Mouse (Mus musculus) hindbrain, postnatal 0 days (tissue): ENCODE data around the gene Flii. TPM values are rescaled to one million over a fixed set of nuclear protein-coding genes. Genes with fewer than 3 reads are reported as not detected.

ENCODE experiments used
- ATAC-seq: fragments of 200-750 bp; cut with Nextera tagmentation; 2 replicates; pipeline ENCODE4 v1.8.0; 2017; ENCODE audit warnings: mild to moderate bottlenecking, moderate TSS enrichment, moderate library complexity
- DNase-seq: peaks from one replicate; pipeline ENCODE4 v3.0.0-alpha.2; 2015; ENCODE audit warnings: low spot score
- H3K27ac ChIP-seq: fragments of 300-500 bp; sonication (generic); 2 replicates; pipeline ENCODE4 v1.5.1; 2014; ENCODE audit warnings: mild to moderate bottlenecking
- H3K27me3 ChIP-seq: fragments of 300-500 bp; sonication (generic); 2 replicates; pipeline ENCODE4 v1.6.1; 2014; ENCODE audit warnings: low read length, mixed read lengths; ENCODE audit not compliant: insufficient read depth
- H3K36me3 ChIP-seq: fragments of 300-500 bp; sonication (generic); 2 replicates; pipeline ENCODE4 v1.6.1; 2014; ENCODE audit warnings: low read length, mixed read lengths; ENCODE audit not compliant: insufficient read depth
- H3K4me1 ChIP-seq: fragments of 300-500 bp; sonication (generic); 2 replicates; pipeline ENCODE4 v1.6.1; 2014; ENCODE audit warnings: antibody characterized with exemption, low read length, mixed read lengths; ENCODE audit not compliant: insufficient read depth
- H3K4me2 ChIP-seq: fragments of 300-500 bp; sonication (generic); 2 replicates; pipeline ENCODE4 v1.6.1; 2014; ENCODE audit warnings: low read depth, mild to moderate bottlenecking, low read length, moderate library complexity, mixed read lengths
- H3K4me3 ChIP-seq: fragments of 300-500 bp; sonication (generic); 2 replicates; pipeline ENCODE4 v1.5.1; 2014; ENCODE audit warnings: low read length
- H3K9ac ChIP-seq: fragments of 300-500 bp; sonication (generic); replicated peaks from 2 replicates; pipeline ENCODE4 v1.6.1; 2014; ENCODE audit warnings: mild to moderate bottlenecking, low read length, moderate library complexity, mixed read lengths
- H3K9me3 ChIP-seq: fragments of 300-500 bp; sonication (generic); 2 replicates; pipeline ENCODE4 v1.6.1; 2016; ENCODE audit warnings: low read length, mixed read lengths
- CTCF ChIP-seq: IDR thresholded peaks from 2 replicates; pipeline ENCODE4 v1.5.1; 2016; ENCODE audit warnings: antibody characterized with exemption, control low read depth, low read depth
- WGBS: fragments of 180-500 bp; shearing (Covaris S2); extraction: QIAGEN DNeasy Blood & Tissue Kit; methylation state at CpG from one replicate; pipeline ENCODE4 v1.1.7; 2014; 5-methylcytosine and 5-hydroxymethylcytosine counted together
- polyA plus RNA-seq: library from polyadenylated mRNA; unstranded; fragments of >200 nt; fragmentation: Nextera tagmentation; extraction: Ambion mirVana; gene quantifications from 2 replicates; pipeline ENCODE4 v1.2.1, GENCODE M21; 2015
- total RNA-seq: library from RNA; depleted of rRNA; stranded (reverse); fragments of >200 nt; gene quantifications from 2 replicates; pipeline ENCODE4 v1.2.3, GENCODE M21; 2014

Flii gene
- total and polyA plus RNA-seq, 2 experiments from 2014 or later: 39.9 to 112 TPM

DNA sequence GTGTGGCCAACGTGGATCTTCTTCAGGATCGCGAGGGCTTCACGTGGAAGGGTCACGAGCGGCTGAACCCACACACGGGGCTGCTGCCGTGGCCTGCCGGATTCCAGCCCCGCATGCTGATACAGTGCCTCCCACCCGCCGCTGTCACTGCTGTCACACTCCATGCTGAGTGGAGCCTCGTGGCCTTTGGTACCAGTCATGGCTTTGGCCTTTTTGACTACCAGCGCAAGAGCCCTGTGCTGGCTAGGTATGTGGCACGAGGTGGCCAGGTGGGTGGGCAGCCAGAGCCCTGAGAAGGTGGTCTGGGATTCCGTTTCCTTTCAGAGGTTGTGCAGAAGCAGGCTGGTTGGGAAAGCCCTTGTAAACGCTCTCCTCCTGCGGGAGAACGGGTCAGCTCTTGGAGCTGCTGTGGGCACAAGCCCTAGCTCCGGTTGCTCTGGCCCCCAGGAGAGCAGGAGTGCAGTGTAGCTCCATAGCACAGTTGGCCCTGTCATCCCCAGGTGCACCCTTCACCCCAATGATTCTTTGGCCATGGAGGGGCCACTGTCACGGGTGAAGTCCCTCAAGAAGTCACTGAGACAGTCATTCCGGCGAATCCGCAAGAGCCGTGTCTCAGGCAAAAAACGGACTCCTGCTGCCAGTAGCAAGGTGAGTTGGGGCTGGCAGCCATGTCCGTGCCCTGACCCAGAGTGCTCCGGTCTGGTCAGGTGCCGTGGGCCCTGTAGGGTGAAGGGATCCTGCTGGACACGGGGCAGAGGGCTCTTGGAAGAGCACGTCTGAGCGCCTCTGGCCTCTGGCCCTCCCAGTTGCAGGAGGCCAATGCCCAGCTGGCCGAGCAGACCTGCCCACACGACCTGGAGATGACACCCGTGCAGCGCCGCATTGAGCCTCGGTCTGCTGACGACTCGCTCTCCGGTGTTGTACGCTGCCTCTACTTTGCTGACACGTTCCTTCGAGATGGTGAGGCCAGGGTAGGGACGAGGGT is 17.3 kb downstream of the Flii start:
- Histone ChIP-seq H3K4me1 (no peaks in the 10 kb centered on the region), H3K9me3 (no peaks in the 10 kb centered on the region), H3K9ac (no peak overlapping the region), H3K27me3 (no peaks in the 10 kb centered on the region), H3K27ac (no peak overlapping the region), H3K4me2 (no peak overlapping the region), H3K4me3 (no peak overlapping the region), H3K36me3 (peaks cover 85% of the 10 kb centered on the region)
- ATAC-seq: no peak
- no peak for TF ChIP-seq CTCF
- DNase-seq: no peak
- WGBS: 90% methylated on average over 45 of the region's 45 CpGs

DNA sequence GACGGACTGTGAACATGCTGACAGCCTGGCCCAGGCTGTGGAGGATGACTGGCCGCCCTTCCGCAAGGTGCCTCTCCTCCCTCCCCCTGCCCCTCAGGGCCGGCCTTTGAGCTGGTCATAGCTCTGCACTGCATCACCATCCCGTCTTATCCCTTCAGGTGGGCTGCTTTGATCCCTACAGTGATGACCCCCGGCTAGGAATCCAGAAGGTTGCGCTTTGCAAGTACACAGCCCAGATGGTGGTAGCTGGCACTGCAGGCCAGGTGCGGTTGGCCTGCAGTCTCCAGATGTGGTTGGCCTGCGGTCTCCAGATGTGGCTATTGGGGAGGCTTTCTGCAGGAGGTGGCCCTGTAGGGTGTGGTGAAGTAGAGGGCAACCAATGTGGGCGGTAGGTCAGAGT is 18.4 kb downstream of the Flii start:
- no peak for DNase-seq
- no peak overlapping the region for H3K4me3 ChIP-seq
- WGBS: 87% methylated on average over 10 of the region's 10 CpGs

DNA sequence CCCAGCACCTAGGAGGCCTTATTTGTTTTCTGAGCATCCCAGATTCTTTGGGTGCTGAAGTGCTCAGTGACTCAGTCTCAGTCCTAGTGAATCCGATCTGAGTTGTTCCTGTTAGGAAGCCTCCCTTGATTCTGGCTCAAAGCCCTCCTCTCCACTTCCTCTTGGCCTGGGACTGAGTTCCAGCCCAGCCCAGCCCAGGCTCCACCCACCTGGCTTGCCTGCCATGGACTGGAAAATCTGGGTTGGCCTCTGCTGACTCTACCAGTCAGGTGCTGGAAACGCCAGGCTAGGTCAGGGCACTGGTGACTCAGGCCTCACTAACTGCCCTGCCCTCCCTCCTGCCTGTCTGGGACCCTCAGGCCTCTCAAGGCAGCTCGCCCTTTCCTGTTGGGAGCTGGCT is 19.4 kb downstream of the Flii start:
- no peak for DNase-seq
- Histone ChIP-seq H3K4me3 (no peak overlapping the region), H3K27ac (no peak overlapping the region)

More for the DNA sequence above, 18.4 kb downstream of the Flii start:
- no peaks in the 10 kb centered on the region for H3K9me3 ChIP-seq
- TF ChIP-seq CTCF: no peak
- peaks cover 79% of the 10 kb centered on the region for H3K36me3 ChIP-seq
- ATAC-seq: no peak
- no peak overlapping the region for H3K27ac ChIP-seq
- no peak overlapping the region for H3K9ac ChIP-seq
- H3K4me2 ChIP-seq: no peak overlapping the region
- H3K4me1 ChIP-seq: no peaks in the 10 kb centered on the region
- H3K27me3 ChIP-seq: no peaks in the 10 kb centered on the region

DNA sequence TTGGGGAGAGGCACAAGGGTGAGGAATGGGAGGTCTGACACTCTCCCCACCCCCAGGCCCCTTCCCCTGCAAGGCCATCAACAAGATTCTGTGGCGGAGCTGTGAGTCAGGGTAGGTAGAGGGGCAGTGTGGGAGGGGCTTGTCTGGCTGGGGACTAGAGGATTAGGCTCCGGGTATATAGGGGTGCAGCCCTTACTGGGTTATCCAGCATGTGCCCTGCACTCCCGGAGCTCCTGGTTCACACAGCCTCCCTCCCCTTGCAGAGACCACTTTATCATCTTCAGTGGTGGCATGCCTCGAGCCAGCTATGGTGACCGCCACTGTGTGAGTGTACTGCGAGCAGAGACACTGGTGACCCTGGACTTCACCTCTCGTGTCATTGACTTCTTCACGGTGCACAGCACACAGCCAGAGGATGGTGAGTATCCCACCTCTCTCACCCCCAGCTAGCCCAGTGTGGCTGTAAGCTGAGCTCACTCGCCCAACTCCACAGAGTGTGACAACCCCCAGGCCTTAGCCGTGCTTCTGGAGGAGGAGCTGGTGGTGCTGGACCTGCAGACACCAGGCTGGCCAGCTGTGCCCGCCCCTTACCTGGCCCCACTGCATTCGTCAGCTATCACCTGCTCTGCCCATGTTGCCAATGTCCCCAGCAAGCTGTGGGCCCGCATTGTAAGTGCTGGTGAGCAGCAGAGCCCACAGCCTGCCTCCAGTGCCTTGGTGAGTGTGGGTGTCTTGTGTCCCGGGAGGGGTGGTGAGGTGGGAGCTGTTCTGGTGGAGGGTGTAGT is 20.2 kb downstream of the Flii start:
- no peak for DNase-seq
- no peak for TF ChIP-seq CTCF
- H3K4me2 ChIP-seq: no peak overlapping the region

More for the DNA sequence above, 19.4 kb downstream of the Flii start:
- Histone ChIP-seq H3K9ac (no peak overlapping the region), H3K4me1 (peaks cover 7% of the 10 kb centered on the region; the same call in 1 of the 2 replicates), H3K27me3 (no peaks in the 10 kb centered on the region), H3K9me3 (no peaks in the 10 kb centered on the region), H3K36me3 (peaks cover 73% of the 10 kb centered on the region), H3K4me2 (no peak overlapping the region)
- ATAC-seq: no peak
- 66% methylated on average over 3 of the region's 3 CpGs for WGBS
- no peak for TF ChIP-seq CTCF

DNA sequence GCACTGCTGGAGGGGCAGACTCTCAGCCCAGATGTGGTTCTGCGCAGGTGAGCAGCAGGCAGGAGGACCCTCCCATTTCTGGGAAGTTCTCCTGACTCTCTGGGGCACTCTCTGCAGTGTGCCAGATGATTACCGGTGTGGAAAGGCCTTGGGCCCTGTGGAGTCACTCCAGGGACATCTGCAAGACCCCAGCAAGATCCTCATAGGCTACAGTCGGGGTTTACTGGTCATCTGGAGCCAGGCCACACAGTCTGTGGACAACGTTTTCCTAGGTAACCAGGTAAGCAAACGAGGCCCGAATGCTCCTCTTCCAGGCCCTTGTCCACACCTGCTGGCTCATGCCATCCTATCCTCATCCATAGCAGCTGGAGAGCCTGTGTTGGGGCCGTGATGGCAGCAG is 21.0 kb downstream of the Flii start:
- Histone ChIP-seq H3K36me3 (peaks cover 58% of the 10 kb centered on the region), H3K4me1 (peaks cover 10% of the 10 kb centered on the region; the same call in 1 of the 2 replicates), H3K27me3 (no peaks in the 10 kb centered on the region), H3K9me3 (no peaks in the 10 kb centered on the region), H3K27ac (no peak overlapping the region), H3K4me2 (no peak overlapping the region), H3K9ac (no peak overlapping the region), H3K4me3 (no peak overlapping the region)
- no peak for TF ChIP-seq CTCF
- ATAC-seq (no peak), DNase-seq (no peak)
- 92% methylated on average over 7 of the region's 7 CpGs for WGBS

More for the DNA sequence above, 20.2 kb downstream of the Flii start:
- Histone ChIP-seq H3K4me3 (no peak overlapping the region), H3K36me3 (peaks cover 65% of the 10 kb centered on the region), H3K9ac (no peak overlapping the region), H3K4me1 (peaks cover 7% of the 10 kb centered on the region; the same call in 1 of the 2 replicates), H3K9me3 (no peaks in the 10 kb centered on the region), H3K27me3 (no peaks in the 10 kb centered on the region), H3K27ac (no peak overlapping the region)
- ATAC-seq: no peak
- 90% methylated on average over 14 of the region's 14 CpGs for WGBS

DNA sequence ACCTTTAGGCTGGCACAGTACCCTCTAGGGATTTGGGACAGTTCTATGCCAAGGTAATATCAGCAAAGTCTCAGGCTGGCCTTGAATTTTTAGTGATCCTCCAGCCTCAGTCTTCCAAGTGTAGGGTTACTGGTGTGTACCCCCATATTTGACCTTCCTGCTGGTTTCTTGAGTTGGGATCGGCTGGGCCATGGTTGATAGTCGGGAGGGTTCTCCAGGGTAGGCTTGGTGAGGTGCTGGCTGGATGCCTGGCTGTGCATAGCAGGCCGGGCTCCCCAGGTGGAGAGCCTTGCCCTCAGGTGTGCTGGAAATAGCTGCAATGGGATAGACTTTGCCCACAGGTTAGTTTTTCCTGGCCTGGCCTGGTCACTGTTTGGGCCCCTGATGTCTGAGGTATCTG is 21.8 kb downstream of the Flii start:
- Histone ChIP-seq H3K36me3 (peaks cover 51% of the 10 kb centered on the region), H3K27me3 (no peaks in the 10 kb centered on the region), H3K27ac (no peak overlapping the region), H3K4me3 (no peak overlapping the region), H3K9me3 (no peaks in the 10 kb centered on the region), H3K9ac (no peak overlapping the region), H3K4me2 (no peak overlapping the region), H3K4me1 (peaks cover 14% of the 10 kb centered on the region; the same call in 1 of the 2 replicates)
- no peak for DNase-seq
- no peak for ATAC-seq
- 86% methylated on average over 3 of the region's 3 CpGs for WGBS
- TF ChIP-seq CTCF: no peak
